Mouse (Mus musculus): ENCODE measurements at regions not wholly inside any gene's neighbourhood (a gene's known extent, or its start where the extent isn't known, plus 50 kb on each side); places are given as distances from the start of the nearest gene placed in this dataset.

- Histone ChIP-seq H3K4me1 (replicated peaks; ENCODE audit: low read depth, low read length) (peaks cover 13% of the 10 kb centered on the region), H3K36me3 (ENCODE audit: insufficient read depth, low read length) (no peaks in the 10 kb centered on the region), H3K9me3 (ENCODE audit: low read length) (no peaks in the 10 kb centered on the region), H3K4me3 (replicated peaks; ENCODE audit: low read length) (no peak overlapping the region), H3K27me3 (ENCODE audit: insufficient read depth, low read length) (no peaks in the 10 kb centered on the region)
- TF ChIP-seq NANOG (IDR thresholded peaks at IDR 0.05; ENCODE audit: borderline replicate concordance, low read length) (no peak), POU5F1 (IDR thresholded peaks at IDR 0.05; ENCODE audit: borderline replicate concordance, low read length) (no peak), CTCF (conservative IDR thresholded peaks at IDR 0.05; ENCODE audit: low read length) (no peak)
Measured at GRCm38 (mm10) chr15:25270349-25270748, 143.2 kb downstream of the Basp1 start.

- Histone ChIP-seq H3K36me3 (ENCODE audit: insufficient read depth, low read length) (no peaks in the 10 kb centered on the region), H3K4me1 (replicated peaks; ENCODE audit: low read depth, low read length) (peaks cover 13% of the 10 kb centered on the region), H3K4me3 (replicated peaks; ENCODE audit: low read length) (no peak overlapping the region), H3K9me3 (ENCODE audit: low read length) (no peaks in the 10 kb centered on the region), H3K27me3 (ENCODE audit: insufficient read depth, low read length) (no peaks in the 10 kb centered on the region)
- TF ChIP-seq POU5F1 (IDR thresholded peaks at IDR 0.05; ENCODE audit: borderline replicate concordance, low read length) (no peak), CTCF (conservative IDR thresholded peaks at IDR 0.05; ENCODE audit: low read length) (no peak), NANOG (IDR thresholded peaks at IDR 0.05; ENCODE audit: borderline replicate concordance, low read length) (no peak)
Measured at GRCm38 (mm10) chr15:25269345-25269996, 144.1 kb downstream of the Basp1 start.

GRCm38 (mm10) chr15:25268436-25268835 lies 145.1 kb downstream of the Basp1 start:
- peaks cover 13% of the 10 kb centered on the region for H3K4me1 ChIP-seq (replicated peaks; ENCODE audit: low read depth, low read length)
- no peaks in the 10 kb centered on the region for H3K27me3 ChIP-seq (ENCODE audit: insufficient read depth, low read length)
- no peak overlapping the region for H3K4me3 ChIP-seq (replicated peaks; ENCODE audit: low read length)
- TF ChIP-seq CTCF (conservative IDR thresholded peaks at IDR 0.05; ENCODE audit: low read length) (no peak), NANOG (IDR thresholded peaks at IDR 0.05; ENCODE audit: borderline replicate concordance, low read length) (no peak), POU5F1 (IDR thresholded peaks at IDR 0.05; ENCODE audit: borderline replicate concordance, low read length) (no peak)
- no peaks in the 10 kb centered on the region for H3K9me3 ChIP-seq (ENCODE audit: low read length)
- no peaks in the 10 kb centered on the region for H3K36me3 ChIP-seq (ENCODE audit: insufficient read depth, low read length)

- Histone ChIP-seq H3K4me3 (replicated peaks; ENCODE audit: low read length) (no peak overlapping the region), H3K27me3 (ENCODE audit: insufficient read depth, low read length) (no peaks in the 10 kb centered on the region), H3K9me3 (ENCODE audit: low read length) (no peaks in the 10 kb centered on the region), H3K36me3 (ENCODE audit: insufficient read depth, low read length) (no peaks in the 10 kb centered on the region), H3K4me1 (replicated peaks; ENCODE audit: low read depth, low read length) (peaks cover 13% of the 10 kb centered on the region)
- TF ChIP-seq CTCF (conservative IDR thresholded peaks at IDR 0.05; ENCODE audit: low read length): no peak
- TF ChIP-seq NANOG (IDR thresholded peaks at IDR 0.05; ENCODE audit: borderline replicate concordance, low read length): no peak
- TF ChIP-seq POU5F1 (IDR thresholded peaks at IDR 0.05; ENCODE audit: borderline replicate concordance, low read length): no peak
Measured at GRCm38 (mm10) chr15:25267509-25267908, 146.1 kb downstream of the Basp1 start.

- Histone ChIP-seq H3K36me3 (ENCODE audit: insufficient read depth, low read length) (no peaks in the 10 kb centered on the region), H3K9me3 (ENCODE audit: low read length) (no peaks in the 10 kb centered on the region)
Measured at GRCm38 (mm10) chr15:25252648-25253567, 160.7 kb downstream of the Basp1 start.

DNA sequence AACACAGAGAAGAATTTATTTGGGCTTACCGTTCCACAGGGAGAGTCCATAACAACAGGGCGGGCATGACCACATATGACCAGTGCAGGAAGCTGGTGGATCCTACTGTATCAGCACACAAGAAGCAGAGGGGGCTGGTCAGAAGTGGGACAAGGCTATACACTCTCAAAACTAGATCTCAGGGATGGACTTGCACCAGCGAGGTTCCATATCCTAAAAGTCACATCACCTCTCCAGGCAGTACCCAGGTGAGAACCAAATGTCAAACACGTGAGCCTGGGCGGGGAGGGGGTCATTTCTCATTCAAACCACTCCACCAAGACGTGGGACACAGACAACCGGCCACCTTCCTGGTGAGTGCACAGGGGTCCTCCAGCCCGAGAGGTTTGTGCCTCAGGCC lies 167.9 kb downstream of the Basp1 start:
- Histone ChIP-seq H3K9me3 (ENCODE audit: low read length) (peaks cover 13% of the 10 kb centered on the region), H3K27me3 (ENCODE audit: insufficient read depth, low read length) (no peaks in the 10 kb centered on the region), H3K4me1 (replicated peaks; ENCODE audit: low read depth, low read length) (no peaks in the 10 kb centered on the region), H3K4me3 (replicated peaks; ENCODE audit: low read length) (no peak overlapping the region), H3K36me3 (ENCODE audit: insufficient read depth, low read length) (no peaks in the 10 kb centered on the region)
- TF ChIP-seq NANOG (IDR thresholded peaks at IDR 0.05; ENCODE audit: borderline replicate concordance, low read length) (no peak), CTCF (conservative IDR thresholded peaks at IDR 0.05; ENCODE audit: low read length) (no peak)

More at GRCm38 (mm10) chr15:25252648-25253567, 160.7 kb downstream of the Basp1 start:
- TF ChIP-seq NANOG (IDR thresholded peaks at IDR 0.05; ENCODE audit: borderline replicate concordance, low read length) (no peak), CTCF (conservative IDR thresholded peaks at IDR 0.05; ENCODE audit: low read length) (no peak), POU5F1 (IDR thresholded peaks at IDR 0.05; ENCODE audit: borderline replicate concordance, low read length) (no peak)
- H3K4me1 ChIP-seq (replicated peaks; ENCODE audit: low read depth, low read length): no peaks in the 10 kb centered on the region
- H3K4me3 ChIP-seq (replicated peaks; ENCODE audit: low read length): no peak overlapping the region
- H3K27me3 ChIP-seq (ENCODE audit: insufficient read depth, low read length): no peaks in the 10 kb centered on the region

- no peak for TF ChIP-seq CTCF (conservative IDR thresholded peaks at IDR 0.05; ENCODE audit: low read length)
- no peaks in the 10 kb centered on the region for H3K27me3 ChIP-seq (ENCODE audit: insufficient read depth, low read length)
- peaks cover 9% of the 10 kb centered on the region for H3K4me1 ChIP-seq (replicated peaks; ENCODE audit: low read depth, low read length)
- H3K36me3 ChIP-seq (ENCODE audit: insufficient read depth, low read length): no peaks in the 10 kb centered on the region
- H3K9me3 ChIP-seq (ENCODE audit: low read length): peaks cover 8% of the 10 kb centered on the region; the same call in 1 of the 2 replicates
- H3K4me3 ChIP-seq (replicated peaks; ENCODE audit: low read length): no peak overlapping the region
Measured at GRCm38 (mm10) chr15:25237665-25238664, 175.6 kb downstream of the Basp1 start.
